Mouse (Mus musculus) spleen, postnatal 0 days (tissue): Measurements from ENCODE around the gene Gtf2h1. TPM values are rescaled to one million over a fixed set of nuclear protein-coding genes. Genes with fewer than 3 reads are reported as not detected.

Source experiments
- polyA plus RNA-seq: library from polyadenylated mRNA; unstranded; fragments of >200 nt; fragmentation: Nextera tagmentation; extraction: Ambion mirVana; gene quantifications from 2 replicates; pipeline ENCODE4 v1.2.1, GENCODE M21; 2015

Gtf2h1 gene
- 30.5 and 31.4 TPM in 2 replicates for polyA plus RNA-seq

GRCm38 (mm10) chr7:46795287-46796205 is at the start of gene Gtf2h1, which contains the start of gene Hps5:
Gene Gtf2h1 (plus strand): TSS chr7:46796103.
Gene Hps5 (minus strand): TSS chr7:46796064.

DNA sequence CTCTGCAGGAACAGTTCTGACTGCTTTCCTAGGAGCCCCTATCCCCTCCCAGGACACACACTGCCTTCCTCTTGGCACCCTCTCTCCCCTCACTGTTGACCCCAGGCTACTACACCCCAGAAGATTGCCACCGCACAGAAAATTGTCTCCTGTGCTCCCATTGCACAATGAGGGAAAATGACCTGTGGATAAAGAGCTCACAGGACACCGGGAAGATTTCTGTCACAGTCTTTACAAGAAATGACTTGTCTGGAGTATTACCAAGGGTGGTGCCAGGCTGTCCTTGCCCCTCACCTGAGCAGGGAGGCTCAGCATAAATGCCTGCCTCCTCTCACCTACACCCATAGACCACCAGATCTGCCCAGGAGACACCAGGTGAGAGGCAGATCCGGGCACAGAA is 44.4 kb upstream of the Gtf2h1 start, which contains the start of gene Saa2:
Gene Saa2 (plus strand): TSS at position 301 of the 400 bp plus-strand sequence.

GRCm38 (mm10) chr7:46840787-46841525 is 45.1 kb downstream of the Gtf2h1 start, which contains the start of gene Ldha:
Gene Ldha (plus strand): TSS chr7:46841475.

DNA sequence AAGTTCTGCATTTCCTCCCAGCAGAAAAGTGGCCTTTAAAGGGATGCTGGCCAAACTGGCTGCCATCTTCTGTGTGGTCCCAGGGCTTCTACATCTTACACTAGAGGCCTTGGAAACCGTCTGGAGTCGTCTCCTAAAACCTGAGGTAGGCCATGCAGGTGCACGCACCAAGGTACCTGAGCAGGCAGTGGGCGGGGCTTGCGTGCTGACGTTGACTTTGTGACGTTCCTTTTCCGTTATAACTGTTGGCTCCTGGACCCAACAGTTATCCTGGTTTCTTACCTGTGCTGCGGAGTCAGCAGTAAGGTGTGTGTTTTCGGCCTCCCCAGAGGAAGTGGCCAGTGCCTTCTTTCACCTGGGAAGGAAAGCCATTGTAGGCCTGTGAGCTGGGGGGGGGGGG is 65.1 kb downstream of the Gtf2h1 start, which contains the start of gene Ldhc:
Gene Ldhc (plus strand): TSS at position 208 of the 400 bp plus-strand sequence.

Other genes starting within 250 kb of the Gtf2h1 start
- gene Sergef, start 156.3 kb upstream of the Gtf2h1 start, polyA plus RNA-seq, result 6.3 and 9.4 TPM in 2 replicates
- gene Tph1, start 123.6 kb upstream of the Gtf2h1 start, polyA plus RNA-seq, result 2.8 and 7.1 TPM in 2 replicates
- 15.8 and 16.1 TPM in 2 replicates for gene Saal1, start 85.4 kb upstream of the Gtf2h1 start, polyA plus RNA-seq
- gene Saa3, start 80.4 kb upstream of the Gtf2h1 start, polyA plus RNA-seq, result 0.75 and 1.3 TPM in 2 replicates
- not detected in 2 replicates for gene Saa4, start 63.5 kb upstream of the Gtf2h1 start, polyA plus RNA-seq
- gene Saa1, start 53.1 kb upstream of the Gtf2h1 start, polyA plus RNA-seq, result not detected in 2 replicates
- not detected in 2 replicates for gene Saa2, start 44.3 kb upstream of the Gtf2h1 start, polyA plus RNA-seq
- gene Hps5, start within 50 bp of the Gtf2h1 start, polyA plus RNA-seq, result 6.0 and 7.1 TPM in 2 replicates
- 663 and 670 TPM in 2 replicates for gene Ldha, start 45.4 kb downstream of the Gtf2h1 start, polyA plus RNA-seq
- 0.54 and 0.59 TPM in 2 replicates for gene Ldhc, start 65.1 kb downstream of the Gtf2h1 start, polyA plus RNA-seq
- 62.8 and 65.5 TPM in 2 replicates for gene Tsg101, start 123.9 kb downstream of the Gtf2h1 start, polyA plus RNA-seq
- gene Uevld, start 162.4 kb downstream of the Gtf2h1 start, polyA plus RNA-seq, result 5.1 and 5.6 TPM in 2 replicates
- not detected in 2 replicates for gene Gm9999, start 187.5 kb downstream of the Gtf2h1 start, polyA plus RNA-seq
- gene Spty2d1, start 212.3 kb downstream of the Gtf2h1 start, polyA plus RNA-seq, result 11.4 TPM in 2 replicates